Mouse (Mus musculus) thymus, postnatal 0 days (tissue): ENCODE measurements around the gene Chpf. TPM values are rescaled to one million over a fixed set of nuclear protein-coding genes. Genes with fewer than 3 reads are reported as not detected.

Experiments
- DNase-seq: peaks from one replicate; pipeline ENCODE4 v3.0.0-alpha.2; 2015; ENCODE audit warnings: low spot score
- polyA plus RNA-seq: library from polyadenylated mRNA; unstranded; fragments of >200 nt; fragmentation: Nextera tagmentation; extraction: Ambion mirVana; gene quantifications from 2 replicates; pipeline ENCODE4 v1.2.1, GENCODE M21; 2015

Gene Chpf
- polyA plus RNA-seq, 1 experiment from 2014 or later: 11.4 TPM

- no peak for DNase-seq
Measured at GRCm38 (mm10) chr1:75458789-75459684, 20.1 kb downstream of the Chpf start.

- no peak for DNase-seq
Measured at GRCm38 (mm10) chr1:75458025-75458788, 20.9 kb downstream of the Chpf start.

- DNase-seq: no peak
Measured at GRCm38 (mm10) chr1:75457710-75458024, 21.4 kb downstream of the Chpf start.

- peak; percentile 23 for DNase-seq
Measured at GRCm38 (mm10) chr1:75456746-75457564, 22.2 kb downstream of the Chpf start.

- DNase-seq: no peak
Measured at GRCm38 (mm10) chr1:75455948-75456347, 23.2 kb downstream of the Chpf start.

GRCm38 (mm10) chr1:75455433-75455832, 23.7 kb downstream of the Chpf start:
- DNase-seq: no peak

- DNase-seq: no peak
Measured at GRCm38 (mm10) chr1:75451900-75452299, 27.2 kb downstream of the Chpf start.

GRCm38 (mm10) chr1:75450314-75451005, 28.6 kb downstream of the Chpf start, which contains the start of gene Asic4:
Gene Asic4 (plus strand): TSS chr1:75450436.
- DNase-seq: no peak

GRCm38 (mm10) chr1:75449377-75450135, 29.6 kb downstream of the Chpf start:
- no peak for DNase-seq

- DNase-seq: no peak
Measured at GRCm38 (mm10) chr1:75448937-75449336, 30.2 kb downstream of the Chpf start.

GRCm38 (mm10) chr1:75448052-75448431, 31.1 kb downstream of the Chpf start:
- DNase-seq: no peak

GRCm38 (mm10) chr1:75447265-75448051, 31.6 kb downstream of the Chpf start:
- no peak for DNase-seq

- no peak for DNase-seq
Measured at GRCm38 (mm10) chr1:75446656-75447055, 32.5 kb downstream of the Chpf start.

GRCm38 (mm10) chr1:75445751-75446611, 33.1 kb downstream of the Chpf start:
- DNase-seq: peak; percentile 57

- no peak for DNase-seq
Measured at GRCm38 (mm10) chr1:75445141-75445701, 33.9 kb downstream of the Chpf start.

GRCm38 (mm10) chr1:75444208-75444607, 34.9 kb downstream of the Chpf start:
- no peak for DNase-seq

- no peak for DNase-seq
Measured at GRCm38 (mm10) chr1:75443247-75444024, 35.7 kb downstream of the Chpf start.
